Mouse (Mus musculus): ENCODE measurements at regions not wholly inside any gene's neighbourhood (a gene's known extent, or its start where the extent isn't known, plus 50 kb on each side); places are given as distances from the start of the nearest gene placed in this dataset.
A peak's percentile ranks its signal among the peaks of the same experiment; 100 is the strongest.

- peak; percentile 43; the same call in 1 of the 2 replicates for ATAC-seq (ENCODE audit: poor library complexity, severe bottlenecking)
Measured at GRCm38 (mm10) chr14:76188105-76188645, 77.5 kb downstream of the Nufip1 start.

GRCm38 (mm10) chr14:76195324-76195723 lies 84.6 kb downstream of the Nufip1 start:
- peak; percentile 71 for ATAC-seq (ENCODE audit: poor library complexity, severe bottlenecking)

- no peak for ATAC-seq (ENCODE audit: poor library complexity, severe bottlenecking)
Measured at GRCm38 (mm10) chr14:76197357-76197756, 86.7 kb downstream of the Nufip1 start.

- ATAC-seq (ENCODE audit: poor library complexity, severe bottlenecking) = no peak
Measured at GRCm38 (mm10) chr14:76198406-76198805, 87.7 kb downstream of the Nufip1 start.

GRCm38 (mm10) chr14:76202595-76202994 lies 91.9 kb downstream of the Nufip1 start:
- no peak for ATAC-seq (ENCODE audit: poor library complexity, severe bottlenecking)

- no peak for ATAC-seq (ENCODE audit: poor library complexity, severe bottlenecking)
Measured at GRCm38 (mm10) chr14:76203135-76203534, 92.4 kb downstream of the Nufip1 start.

- peak; percentile 51 for ATAC-seq (ENCODE audit: poor library complexity, severe bottlenecking)
Measured at GRCm38 (mm10) chr14:76216446-76217177, 105.9 kb downstream of the Nufip1 start.

- peak; percentile 84 for ATAC-seq (ENCODE audit: poor library complexity, severe bottlenecking)
Measured at GRCm38 (mm10) chr14:76217178-76217500, 106.4 kb downstream of the Nufip1 start.

GRCm38 (mm10) chr14:76217571-76218256 lies 107.0 kb downstream of the Nufip1 start:
- ATAC-seq (ENCODE audit: poor library complexity, severe bottlenecking) = no peak

GRCm38 (mm10) chr14:76220952-76221351 lies 110.3 kb downstream of the Nufip1 start:
- no peak for ATAC-seq (ENCODE audit: poor library complexity, severe bottlenecking)

GRCm38 (mm10) chr14:76221617-76222319 lies 111.1 kb downstream of the Nufip1 start:
- no peak for ATAC-seq (ENCODE audit: poor library complexity, severe bottlenecking)

- no peak for ATAC-seq (ENCODE audit: poor library complexity, severe bottlenecking)
Measured at GRCm38 (mm10) chr14:76222320-76222626, 111.6 kb downstream of the Nufip1 start.

GRCm38 (mm10) chr14:76223036-76223650 lies 112.5 kb downstream of the Nufip1 start:
- ATAC-seq (ENCODE audit: poor library complexity, severe bottlenecking) = no peak

- no peak for ATAC-seq (ENCODE audit: poor library complexity, severe bottlenecking)
Measured at GRCm38 (mm10) chr14:76223903-76224302, 113.2 kb downstream of the Nufip1 start.

GRCm38 (mm10) chr14:76225532-76225931 lies 114.8 kb downstream of the Nufip1 start:
- ATAC-seq (ENCODE audit: poor library complexity, severe bottlenecking) = no peak

- ATAC-seq (ENCODE audit: poor library complexity, severe bottlenecking) = no peak
Measured at GRCm38 (mm10) chr14:76226621-76227297, 116.1 kb downstream of the Nufip1 start.

GRCm38 (mm10) chr14:76228968-76229555 lies 118.4 kb downstream of the Nufip1 start:
- no peak for ATAC-seq (ENCODE audit: poor library complexity, severe bottlenecking)

GRCm38 (mm10) chr14:76239856-76240493 lies 129.3 kb downstream of the Nufip1 start:
- no peak for ATAC-seq (ENCODE audit: poor library complexity, severe bottlenecking)

GRCm38 (mm10) chr14:76243581-76244337 lies 133.1 kb downstream of the Nufip1 start:
- ATAC-seq (ENCODE audit: poor library complexity, severe bottlenecking) = no peak

Measured in megakaryocyte, adult 5-6 weeks (primary cell).